Mouse (Mus musculus) retina, postnatal 7 days (tissue): ENCODE data around the gene Mrps30.
"Not testable (repeated sequence)": the region's sequence is repeated elsewhere in the genome, so short reads cannot be mapped to it uniquely, and the experiment has no call there.

Experiments
- DNase-seq: peaks from one replicate; pipeline ENCODE4 v3.0.0-alpha.2; 2012; ENCODE audit warnings: low read depth, low spot score

Gene Mrps30

DNA sequence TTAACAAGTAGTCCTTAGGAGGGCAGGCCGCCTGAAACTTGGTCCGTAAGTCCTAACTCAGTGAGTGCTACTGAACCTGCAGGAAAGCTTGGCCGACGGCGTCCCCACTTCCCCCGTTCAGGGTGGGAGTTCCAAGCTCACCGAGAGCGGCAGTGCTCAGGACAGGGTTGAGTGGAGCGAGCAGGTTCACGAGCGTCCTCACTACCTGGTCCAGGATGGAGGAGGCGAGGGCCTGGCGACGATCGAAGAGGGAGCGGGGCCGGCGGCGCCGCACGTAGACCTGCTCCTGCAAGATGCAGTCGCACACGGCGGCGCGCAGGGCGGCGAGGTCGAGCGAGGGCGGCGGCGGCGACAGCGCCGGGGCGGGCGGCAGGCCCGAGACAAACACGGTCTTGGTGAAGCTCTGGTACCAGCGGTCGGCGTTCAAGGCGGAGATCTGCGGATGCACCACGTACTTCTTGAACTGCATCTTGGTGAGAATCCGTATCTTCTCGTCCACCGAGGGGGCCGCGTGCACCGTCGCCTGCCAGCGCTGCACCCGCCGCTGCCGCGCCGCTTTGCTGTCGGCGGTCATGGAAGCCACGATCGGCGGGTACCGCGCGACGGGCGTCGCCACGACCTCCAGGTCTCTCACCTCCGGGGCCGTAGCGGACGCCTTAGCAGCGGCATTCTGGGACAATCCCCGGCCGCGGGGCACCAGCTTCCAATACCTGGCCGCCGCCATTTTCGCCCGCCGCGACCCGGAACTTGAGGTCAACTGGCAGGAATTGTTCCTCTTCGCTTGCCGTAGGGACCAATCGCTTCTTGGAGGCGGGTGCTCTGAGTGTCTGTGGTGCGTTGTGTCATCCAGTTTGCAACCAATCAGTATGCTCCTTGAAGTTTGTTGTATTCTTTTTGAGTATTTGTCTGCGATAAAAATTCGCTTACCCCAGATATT lies at the start of gene Mrps30, which contains the start of gene B430218F22Rik:
Gene Mrps30, minus strand, starts transcription at position 742 of the 937 bp plus-strand sequence.
Gene B430218F22Rik, plus strand, starts transcription at position 120 of the 937 bp plus-strand sequence.
- peak; percentile 93 for DNase-seq

DNA sequence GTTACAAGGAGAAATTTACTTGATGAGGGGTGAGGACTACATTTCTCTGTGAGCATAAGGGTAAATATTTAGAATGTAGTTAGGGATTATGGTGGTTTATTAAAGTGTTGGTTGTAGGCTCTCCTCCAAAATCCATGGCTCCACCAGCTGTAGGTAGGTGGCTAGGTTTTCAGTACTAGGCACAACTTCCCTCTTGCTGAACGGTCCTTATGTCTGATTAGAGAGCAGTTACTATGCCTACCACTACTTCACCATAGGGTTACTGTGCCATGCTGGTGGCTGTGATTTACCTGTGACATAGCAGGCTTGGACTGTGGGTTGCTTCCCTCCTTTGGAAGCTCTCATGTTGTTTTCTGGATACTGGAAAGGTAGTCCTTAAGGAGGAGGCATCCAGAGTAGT lies 33.8 kb upstream of the Mrps30 start:
- no peak for DNase-seq

- no peak for DNase-seq
Measured at GRCm38 (mm10) chr13:118420408-118420807, 33.4 kb upstream of the Mrps30 start.

DNA sequence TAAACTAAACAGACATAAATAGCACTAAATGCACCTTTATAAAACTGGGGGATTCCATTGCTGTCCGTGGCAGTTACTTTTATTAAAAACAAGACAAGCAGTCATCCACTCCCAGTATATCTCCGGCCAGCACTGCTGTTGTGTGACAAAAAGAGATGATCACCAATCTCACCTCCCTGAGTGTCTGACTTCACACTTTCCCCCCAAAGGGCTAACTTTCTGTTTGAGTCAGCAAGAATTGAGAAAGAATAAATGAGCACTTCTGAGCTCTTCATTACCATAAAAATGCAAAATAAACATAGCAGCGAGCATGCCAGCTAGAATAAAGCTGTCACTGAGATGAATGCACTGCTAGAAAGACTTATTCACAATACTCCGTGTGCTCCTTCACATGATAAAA lies 31.1 kb upstream of the Mrps30 start:
- DNase-seq, result no peak

GRCm38 (mm10) chr13:118411297-118411992 lies 24.4 kb upstream of the Mrps30 start:
- DNase-seq, result no peak

- DNase-seq, result peak; percentile 37
Measured at GRCm38 (mm10) chr13:118403544-118403943, 16.5 kb upstream of the Mrps30 start.

DNA sequence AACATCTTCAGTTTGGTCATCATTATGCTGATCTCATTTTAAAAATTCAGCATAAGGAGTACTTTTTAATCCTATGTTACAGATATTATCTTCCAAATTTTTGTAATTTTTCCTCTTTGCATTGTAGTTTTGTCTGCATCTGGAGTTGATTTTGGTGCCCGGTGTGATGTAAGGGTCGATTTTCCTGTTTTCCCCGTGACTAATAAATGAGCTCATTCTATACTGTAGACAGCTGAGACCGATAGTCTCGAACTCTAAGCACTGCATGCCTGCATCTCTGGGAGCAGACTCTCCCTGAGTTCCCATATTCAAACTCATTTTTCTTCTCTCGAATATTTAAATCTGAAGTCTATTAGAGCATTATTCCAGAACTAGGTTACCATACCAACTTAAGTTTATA lies 13.3 kb upstream of the Mrps30 start:
- no peak for DNase-seq

GRCm38 (mm10) chr13:118395803-118396202 lies 8.8 kb upstream of the Mrps30 start:
- no peak for DNase-seq

DNA sequence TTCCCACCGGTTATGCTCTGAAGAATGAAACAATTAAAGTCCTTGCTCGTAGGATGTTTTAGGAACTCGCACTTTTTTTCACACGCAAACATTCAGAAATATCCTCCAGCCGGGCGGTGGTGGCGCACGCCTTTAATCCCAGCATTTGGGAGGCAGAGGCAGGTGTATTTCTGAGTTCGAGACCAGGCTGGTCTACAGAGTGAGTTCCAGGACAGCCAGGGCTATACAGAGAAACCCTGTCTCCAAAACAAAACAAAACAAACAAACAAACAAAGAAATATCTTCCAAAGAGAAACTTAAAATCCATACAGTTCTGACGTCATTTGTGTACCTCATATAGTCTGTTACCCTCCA lies 373 bp upstream of the Mrps30 start:
- not testable (repeated sequence) for DNase-seq

- no peak for DNase-seq
Measured at GRCm38 (mm10) chr13:118380381-118380780, 6.7 kb downstream of the Mrps30 start.

DNA sequence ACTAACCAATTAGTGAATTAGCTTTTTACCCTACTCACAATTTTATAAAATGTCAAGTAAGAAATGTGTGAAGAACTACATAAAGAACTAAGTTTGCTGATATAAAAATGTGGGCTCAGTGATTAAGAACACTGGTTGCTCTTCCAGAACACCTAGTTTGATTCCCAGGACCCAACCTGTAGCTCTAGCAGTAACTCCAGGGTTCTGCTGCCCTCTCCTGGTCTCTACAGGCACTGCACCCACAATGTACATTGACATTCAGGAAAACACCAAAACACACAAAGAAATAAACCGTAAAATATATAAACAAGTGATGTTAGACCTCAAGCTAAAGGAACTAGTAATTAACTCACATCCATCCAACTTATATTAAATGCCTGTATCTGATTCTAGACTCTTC lies 7.9 kb downstream of the Mrps30 start:
- DNase-seq, result peak; percentile 34

DNA sequence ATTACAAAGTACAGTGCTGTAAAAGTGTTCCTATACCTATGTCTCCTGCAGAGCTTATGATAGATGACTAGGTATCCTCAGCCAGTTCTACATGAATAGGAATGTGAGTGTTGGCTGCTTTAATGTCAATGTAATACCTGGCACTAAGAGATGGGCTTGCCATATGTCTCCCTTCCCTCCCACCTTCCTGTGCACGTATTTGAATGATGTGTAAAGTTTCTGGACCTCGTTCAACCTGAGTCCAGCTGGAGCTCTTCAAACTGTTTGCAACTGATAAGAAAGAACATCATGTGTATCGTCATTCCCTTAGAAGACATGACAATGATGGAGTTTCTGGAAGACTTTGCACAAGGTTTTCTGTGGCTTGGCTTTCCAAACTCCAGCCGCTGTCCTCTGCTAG lies 14.2 kb downstream of the Mrps30 start:
- DNase-seq, result no peak

GRCm38 (mm10) chr13:118365774-118366173 lies 21.3 kb downstream of the Mrps30 start:
- DNase-seq, result no peak

DNA sequence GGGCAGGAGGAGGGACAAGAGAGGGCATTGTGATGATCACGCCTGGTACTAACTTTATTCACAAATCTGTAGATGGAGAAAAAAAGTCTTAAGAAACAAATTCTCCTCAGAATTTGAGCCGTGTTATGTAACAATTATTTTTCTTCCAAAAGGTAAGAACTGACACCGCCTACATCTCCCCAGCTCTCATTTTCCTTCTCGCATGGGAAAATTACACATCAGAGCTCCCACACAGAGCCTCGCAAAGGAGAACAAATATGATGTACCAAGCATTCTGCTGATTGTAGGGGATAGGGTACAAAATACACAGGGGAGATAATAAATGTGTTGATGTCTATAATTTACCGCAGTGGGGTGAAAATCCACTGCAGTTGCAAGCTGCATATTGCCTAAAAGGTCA lies 23.7 kb downstream of the Mrps30 start:
- DNase-seq, result no peak

- DNase-seq, result no peak
Measured at GRCm38 (mm10) chr13:118350870-118351269, 36.2 kb downstream of the Mrps30 start.

DNA sequence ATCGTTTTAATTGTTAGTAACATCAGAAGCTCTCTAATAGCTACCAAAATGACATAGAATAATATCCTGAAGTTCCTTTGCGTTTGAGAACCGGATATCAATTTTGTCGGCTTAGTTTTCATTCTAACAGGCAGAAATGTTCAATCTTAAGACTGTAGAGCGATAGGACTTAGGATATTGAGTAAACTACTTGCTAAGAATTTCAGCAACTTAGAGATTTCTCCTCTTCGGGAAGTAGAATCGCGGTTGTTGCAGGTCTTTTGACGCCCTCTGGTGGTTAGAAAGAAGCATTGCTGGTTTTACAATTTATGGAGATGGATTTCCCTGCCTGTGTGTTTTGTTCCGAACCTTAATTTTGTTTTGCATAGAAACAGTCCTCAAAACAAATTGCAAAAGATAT lies 36.8 kb downstream of the Mrps30 start:
- DNase-seq, result peak; percentile 8
